Mouse (Mus musculus): ENCODE data around the gene Psat1.

Psat1 gene

DNA sequence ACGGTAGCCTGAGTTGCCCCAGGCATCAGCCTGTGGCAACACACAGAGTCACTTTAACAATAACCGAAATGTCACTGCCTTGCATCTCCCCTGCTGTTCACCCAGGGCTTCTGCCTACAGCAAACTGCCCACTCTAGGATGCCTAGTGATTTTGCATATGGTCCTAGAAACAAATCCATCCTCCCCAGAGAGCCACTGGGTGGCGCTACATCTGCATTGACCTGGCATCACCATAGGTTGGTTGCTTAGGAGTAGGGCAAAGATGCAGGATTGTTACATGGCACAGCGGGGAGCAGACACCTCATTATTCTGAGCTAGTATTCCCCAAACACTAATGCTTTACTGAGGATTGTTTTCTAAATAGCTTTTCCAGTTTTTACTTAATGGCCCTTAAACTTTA is 80.3 kb downstream of the Psat1 start:
- DNase-seq (ENCODE audit: low read depth in 2 of 2, low spot score in 2 of 2): peak; percentile 2 to 7

GRCm38 (mm10) chr19:15866126-15866525 is 81.0 kb downstream of the Psat1 start:
- no peak for DNase-seq (ENCODE audit: low read depth in 2 of 2, low spot score in 2 of 2)

GRCm38 (mm10) chr19:15865431-15865830 is 81.7 kb downstream of the Psat1 start:
- no peak for DNase-seq (ENCODE audit: low read depth in 2 of 2, low spot score in 2 of 2)

DNA sequence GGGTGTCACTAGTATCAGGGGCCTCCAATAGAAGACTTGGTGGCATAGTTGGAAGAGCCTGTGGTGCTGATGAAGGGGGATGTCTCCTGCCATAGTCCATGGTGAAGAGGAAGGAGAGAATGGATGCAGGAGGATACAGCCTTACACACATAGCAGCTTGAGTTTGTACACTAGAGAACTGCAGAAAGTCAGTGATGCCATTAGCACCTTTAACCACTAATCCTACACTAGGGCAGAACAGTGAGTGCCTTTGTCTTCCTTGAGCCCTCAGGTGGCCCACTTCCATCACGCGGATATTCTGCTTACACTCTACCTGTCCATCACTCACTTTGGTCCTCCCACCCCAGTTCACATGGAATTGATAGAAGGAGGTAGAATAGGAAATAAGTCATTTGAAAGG is 83.0 kb downstream of the Psat1 start:
- no peak for DNase-seq (ENCODE audit: low read depth in 2 of 2, low spot score in 2 of 2)

GRCm38 (mm10) chr19:15855379-15855778 is 91.8 kb downstream of the Psat1 start:
- no peak for DNase-seq (ENCODE audit: low read depth in 2 of 2, low spot score in 2 of 2)
